Mouse (Mus musculus) CH12.LX (cell line): ENCODE results near the gene Gm12166. TPM values are rescaled to one million over a fixed set of nuclear protein-coding genes. Genes with fewer than 3 reads are reported as not detected.

ENCODE experiments used
- DNase-seq: peaks from one replicate; pipeline ENCODE4 v3.0.0-alpha.2; 2013; ENCODE audit errors: extremely low read depth
- H3K27ac ChIP-seq: 2 replicates; pipeline ENCODE4 v1.5.1; 2012; ENCODE audit warnings: low read depth, mild to moderate bottlenecking, control low read depth, moderate library complexity; ENCODE audit not compliant: insufficient read depth
- H3K27me3 ChIP-seq: replicated peaks from 2 replicates; pipeline ENCODE3; 2012; ENCODE audit warnings: inconsistent platforms
- H3K36me3 ChIP-seq, 2 experiments: replicated peaks in 1 of 2; 2 replicates each; pipeline versions ENCODE3 to v1.6.1; 2012; ENCODE audit warnings: inconsistent platforms in 1 of 2, low read length in 1 of 2, mild to moderate bottlenecking in 1 of 2, mixed read lengths in 1 of 2, moderate library complexity in 1 of 2; ENCODE audit not compliant: control insufficient read depth in 1 of 2, insufficient read depth in 1 of 2
- H3K4me1 ChIP-seq, 2 experiments: 2 replicates each; pipeline ENCODE4 v1.6.1; 2012; ENCODE audit warnings: inconsistent platforms in 1 of 2, moderate library complexity in 1 of 2; ENCODE audit not compliant: insufficient read depth in 2 of 2, control insufficient read depth in 1 of 2
- H3K4me2 ChIP-seq: 2 replicates; pipeline ENCODE4 v1.6.1; 2012; ENCODE audit warnings: low read depth, mild to moderate bottlenecking, control low read depth; ENCODE audit not compliant: poor library complexity, insufficient read depth, severe bottlenecking
- H3K4me3 ChIP-seq, 3 experiments: fragments of 150-350 bp in 1 of 3; sonication (generic) in 1 of 3; replicated peaks in 1 of 3; 2 replicates each; pipeline versions ENCODE3 to v1.5.1; 2011 to 2012; ENCODE audit warnings: low read depth in 2 of 3, low read length in 2 of 3, mild to moderate bottlenecking in 2 of 3, moderate library complexity in 2 of 3, control low read depth in 1 of 3, improper control_type of control experiment in 1 of 3, inconsistent platforms in 1 of 3, mixed read lengths in 1 of 3; ENCODE audit not compliant: poor library complexity in 1 of 3
- H3K79me2 ChIP-seq: replicated peaks from 2 replicates; pipeline ENCODE4 v1.6.1; 2012; ENCODE audit warnings: mild to moderate bottlenecking, moderate library complexity; ENCODE audit not compliant: control insufficient read depth, poor library complexity, insufficient read depth, severe bottlenecking; ENCODE audit errors: extremely low read depth
- H3K9ac ChIP-seq: 2 replicates; pipeline ENCODE4 v1.6.1; 2012; ENCODE audit warnings: low read depth, mild to moderate bottlenecking, control low read depth, moderate library complexity; ENCODE audit not compliant: insufficient read depth
- H3K9me3 ChIP-seq: replicated peaks from 2 replicates; pipeline ENCODE3; 2012; ENCODE audit warnings: low read length, inconsistent platforms, mixed read lengths
- BHLHE40 ChIP-seq: IDR thresholded peaks from 2 replicates; pipeline ENCODE4 v1.6.1; 2011; ENCODE audit warnings: mild to moderate bottlenecking, low read depth, low read length, improper control_type of control experiment
- CHD1 ChIP-seq: IDR thresholded peaks from 2 replicates; pipeline ENCODE4 v1.6.1; 2012; ENCODE audit warnings: low read depth, low read length, improper control_type of control experiment, inconsistent platforms
- ETS1 ChIP-seq: conservative IDR thresholded peaks from 2 replicates; pipeline ENCODE4 v1.6.1; 2012; ENCODE audit warnings: low read depth, mild to moderate bottlenecking, inconsistent platforms, low read length, improper control_type of control experiment, moderate library complexity
- GABPA ChIP-seq: IDR thresholded peaks from 2 replicates; pipeline ENCODE4 v1.6.1; 2012; ENCODE audit warnings: low read depth, low read length, improper control_type of control experiment, inconsistent platforms; ENCODE audit not compliant: insufficient replicate concordance
- JUN ChIP-seq: IDR thresholded peaks from 2 replicates; pipeline ENCODE4 v1.6.1; 2011; ENCODE audit warnings: low read depth, mild to moderate bottlenecking, low read length, improper control_type of control experiment, moderate library complexity; ENCODE audit not compliant: insufficient read depth
- JUND ChIP-seq: conservative IDR thresholded peaks from 2 replicates; pipeline ENCODE4 v1.6.1; 2011; ENCODE audit warnings: low read depth, low read length, improper control_type of control experiment
- KAT2A ChIP-seq: IDR thresholded peaks from 2 replicates; pipeline ENCODE4 v1.6.1; 2012; ENCODE audit warnings: low read length, improper control_type of control experiment, inconsistent platforms; ENCODE audit not compliant: insufficient replicate concordance
- MAFK ChIP-seq: IDR thresholded peaks from 2 replicates; pipeline ENCODE4 v1.6.1; 2011; ENCODE audit warnings: low read length, improper control_type of control experiment; ENCODE audit not compliant: insufficient replicate concordance
- MAX ChIP-seq: IDR thresholded peaks from 2 replicates; pipeline ENCODE4 v1.6.1; 2011; ENCODE audit warnings: low read length, improper control_type of control experiment
- MXI1 ChIP-seq: IDR thresholded peaks from 2 replicates; pipeline ENCODE4 v1.6.1; 2011; ENCODE audit warnings: mild to moderate bottlenecking, low read depth, low read length, improper control_type of control experiment
- NELFE ChIP-seq: IDR thresholded peaks from 2 replicates; pipeline ENCODE4 v1.6.1; 2011; ENCODE audit warnings: low read depth, low read length, improper control_type of control experiment
- POLR2A ChIP-seq: IDR thresholded peaks from 2 replicates; pipeline ENCODE4 v1.6.1; 2011; ENCODE audit warnings: low read depth, mild to moderate bottlenecking, improper control_type of control experiment, low read length
- RAD21 ChIP-seq: IDR thresholded peaks from 2 replicates; pipeline ENCODE4 v1.6.1; 2011; ENCODE audit warnings: low read depth, mild to moderate bottlenecking, low read length, improper control_type of control experiment, moderate library complexity
- RCOR1 ChIP-seq: conservative IDR thresholded peaks from 2 replicates; pipeline ENCODE4 v1.6.1; 2012; ENCODE audit warnings: low read depth, mild to moderate bottlenecking, inconsistent platforms, low read length, improper control_type of control experiment
- SIN3A ChIP-seq: IDR thresholded peaks from 2 replicates; pipeline ENCODE4 v1.6.1; 2012; ENCODE audit warnings: low read length, improper control_type of control experiment, inconsistent platforms
- SMC3 ChIP-seq: IDR thresholded peaks from 2 replicates; pipeline ENCODE4 v1.6.1; 2011; ENCODE audit warnings: low read depth, low read length, improper control_type of control experiment
- TBP ChIP-seq: conservative IDR thresholded peaks from 2 replicates; pipeline ENCODE4 v1.6.1; 2011; ENCODE audit warnings: low read depth, low read length, improper control_type of control experiment
- USF2 ChIP-seq: conservative IDR thresholded peaks from 2 replicates; pipeline ENCODE4 v1.6.1; 2011; ENCODE audit warnings: low read depth, low read length, improper control_type of control experiment
- ZKSCAN1 ChIP-seq: IDR thresholded peaks from 2 replicates; pipeline ENCODE4 v1.6.1; 2012; ENCODE audit warnings: low read depth, inconsistent platforms, low read length, improper control_type of control experiment, borderline replicate concordance
- dilution Hi-C: fragments of 300-500 bp; cut with MboI; formaldehyde crosslinking; loops from 2 replicates; pipeline ENCODE4 v1.14.3; 2020; ENCODE audit warnings: low sequenced_read_pairs; ENCODE audit not compliant: extremely low pct_unique_long_range_greater_than_20kb, extremely low pct_ligation_motif_present
- in situ Hi-C: fragments of 300-500 bp; cut with MboI; formaldehyde crosslinking; loops from 3 replicates; pipeline ENCODE4 v1.14.3; 2019; ENCODE audit warnings: low sequenced_read_pairs, low pct_ligation_motif_present, low pct_unique_long_range_greater_than_20kb, mixed read lengths
- polyA plus RNA-seq: library from polyadenylated mRNA; unstranded; fragments of >175 nt; gene quantifications from 2 replicates; pipeline ENCODE4 v1.2.1, GENCODE M21; 2012; ENCODE audit warnings: low read depth; ENCODE audit not compliant: insufficient read length
- total RNA-seq, 2 experiments: library from RNA; depleted of rRNA; stranded (reverse); fragments of 300-350 nt in 1 of 2; fragments of >200 nt in 1 of 2; gene quantifications; 2 replicates each; pipeline ENCODE4 v1.2.3; 2012 to 2014

Gm12166 gene
- total and polyA plus RNA-seq, 3 experiments: 2.3 to 19.0 (median 2.9) TPM

- Histone ChIP-seq H3K4me1 (peaks cover 0 to 27% of the 10 kb centered on the region in 2 experiments; a peak in 2 of 4 replicates), H3K4me2 (no peak overlapping the region), H3K27me3 (no peaks in the 10 kb centered on the region), H3K9ac (no peak overlapping the region), H3K4me3 (no peak overlapping the region), H3K36me3 (no peaks in the 10 kb centered on the region), H3K79me2 (no peaks in the 10 kb centered on the region), H3K9me3 (no peaks in the 10 kb centered on the region), H3K27ac (no peak overlapping the region)
- no peak for DNase-seq
- dilution Hi-C loops: no loop called here
- in situ Hi-C loops: no loop called here
- no peak for TF ChIP-seq ZKSCAN1
- TF ChIP-seq USF2: no peak
- no peak for TF ChIP-seq RCOR1
- TF ChIP-seq BHLHE40: no peak
- no peak for TF ChIP-seq ETS1
- TF ChIP-seq SIN3A: no peak
- TF ChIP-seq RAD21: no peak
- TF ChIP-seq POLR2A: no peak
- TF ChIP-seq JUN: no peak
- no peak for TF ChIP-seq MAFK
- no peak for TF ChIP-seq SMC3
- TF ChIP-seq MAX: no peak
- TF ChIP-seq NELFE: no peak
Measured at GRCm38 (mm10) chr11:46084568-46084967, 32.4 kb upstream of the Gm12166 start.

- H3K4me3 ChIP-seq: no peak overlapping the region
- no peaks in the 10 kb centered on the region for H3K79me2 ChIP-seq
- peaks cover 0 to 27% of the 10 kb centered on the region in 2 experiments; a peak in 2 of 4 replicates for H3K4me1 ChIP-seq
- H3K4me2 ChIP-seq: no peak overlapping the region
- dilution Hi-C loops: no loop called here
- in situ Hi-C loops: no loop called here
- H3K9ac ChIP-seq: no peak overlapping the region
- TF ChIP-seq CHD1 (no peak), RCOR1 (no peak), TBP (no peak), KAT2A (no peak), ZKSCAN1 (no peak), GABPA (no peak), MXI1 (no peak), JUND (no peak)
- TF ChIP-seq, all 38 proteins: peak for 0
- Histone ChIP-seq H3K27ac (no peak overlapping the region), H3K9me3 (no peaks in the 10 kb centered on the region), H3K36me3 (no peaks in the 10 kb centered on the region), H3K27me3 (no peaks in the 10 kb centered on the region)
- no peak for DNase-seq
Measured at GRCm38 (mm10) chr11:46083835-46084444, 31.8 kb upstream of the Gm12166 start.
